ENCODE assay signal across 26 mouse cellular contexts in the genomic region with DNA sequence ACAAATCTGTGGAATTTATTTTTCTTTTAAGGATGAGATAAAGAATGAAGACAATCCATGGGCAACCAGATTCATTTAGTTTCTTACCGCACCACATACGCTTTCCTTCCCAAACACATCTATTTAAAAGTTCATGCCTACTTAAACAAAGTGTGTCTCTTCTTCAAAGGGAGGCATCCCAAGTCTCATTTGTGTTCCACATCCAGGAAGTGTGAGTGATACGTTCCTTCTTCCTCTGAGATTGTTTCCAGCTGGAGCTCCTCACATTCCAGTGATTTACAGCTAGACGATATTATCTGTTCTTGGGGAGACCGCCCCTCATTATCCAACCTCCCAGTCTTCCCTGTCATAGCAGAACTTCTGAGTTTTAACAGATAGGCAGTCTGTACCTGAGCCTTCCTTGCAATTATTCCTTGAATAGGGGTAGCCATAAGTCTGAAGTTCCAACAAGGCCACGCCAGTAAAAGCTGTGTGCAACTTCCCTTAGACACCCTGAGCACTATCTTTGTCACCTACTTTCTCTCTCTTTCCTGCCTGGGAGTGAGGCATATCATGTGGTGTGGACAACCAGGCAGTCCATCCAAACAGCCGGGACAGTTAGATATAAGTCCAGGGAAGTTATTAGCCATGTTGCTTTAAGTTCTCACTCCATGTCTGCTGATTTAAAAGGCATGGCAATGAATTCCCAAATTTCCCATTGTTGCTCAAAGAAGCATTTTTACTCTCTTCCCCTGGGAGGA.
DNase-seq lines count a peak whose midpoint lies in the region; ATAC-seq and TF ChIP-seq lines count a peak whose summit lies in the region.
"Had no signal": no experiment of that assay in that cellular context is flagged by ENCODE, and none has a peak within 500 bp of the region (broad histone marks: within the 10 kb centered on the region; RNA-seq: fewer than 3 reads in every experiment).

No protein-coding gene starts in this region.

- no peak overlapping the region for H3K9ac ChIP-seq in lung, embryonic 14.5 days
- H3K9ac ChIP-seq: forebrain, embryonic 13.5 days; heart, embryonic 12.5 days; heart, embryonic 15.5 days; hindbrain, embryonic 14.5 days had no signal

- no peak overlapping the region for H3K4me3 ChIP-seq in lung, embryonic 14.5 days (ENCODE audit: low read depth, low read length)
- no peak overlapping the region for H3K4me3 ChIP-seq in lung, adult 2 months (replicated peaks; ENCODE audit: extremely low read depth, low read depth, low read length)
- H3K4me3 ChIP-seq in gastrocnemius, adult 2 months = no peak overlapping the region
- H3K4me3 ChIP-seq: forebrain, embryonic 10.5 days; forebrain, embryonic 13.5 days; heart, embryonic 12.5 days; heart, embryonic 15.5 days had no signal

- H3K4me1 ChIP-seq in lung, embryonic 14.5 days (ENCODE audit: insufficient read depth) = no peaks in the 10 kb centered on the region
- no peaks in the 10 kb centered on the region for H3K4me1 ChIP-seq in lung, adult 2 months (ENCODE audit: control insufficient read depth, insufficient read depth, low read length)
- H3K4me1 ChIP-seq: forebrain, embryonic 10.5 days; forebrain, embryonic 13.5 days; heart, embryonic 12.5 days; heart, embryonic 15.5 days had no signal

- DNase-seq in embryo, embryonic 10.5 days (ENCODE audit: low spot score) = peak; percentile 18
- DNase-seq in embryo, embryonic 10 days (ENCODE audit: low spot score) = no peak
- peak; percentile 86 for DNase-seq in lung, embryonic 14.5 days
- DNase-seq in lung, adult 2 months = no peak
- peak; percentile 16 for DNase-seq in lung, postnatal 10 days
- DNase-seq in lung, postnatal 36 days = peak; percentile 47
- DNase-seq in cerebellum, postnatal 10 days = no peak
- DNase-seq in gastrocnemius, adult 2 months = no peak
- DNase-seq: adrenal gland, adult 8-10 months; adrenal gland, postnatal 25 days; cerebellum, adult 11-12 months; cerebellum, adult 8-10 months; cerebellum, postnatal 25 days; gastrocnemius, postnatal 14 days; heart, adult 18-20 months; heart, postnatal 10 days; heart, postnatal 4 days had no signal

- ATAC-seq in lung, embryonic 14.5 days (ENCODE audit: insufficient read depth) = peak; percentile 94
- ATAC-seq: activated CD4-positive, CD25-positive, alpha-beta regulatory T cell, adult 4 months; forebrain, embryonic 13.5 days; forebrain, embryonic 16.5 days; hindbrain, postnatal 0 days; inflammation-experienced regulatory T-cells, adult 6 months had no signal

- no peaks in the 10 kb centered on the region for H3K9me3 ChIP-seq in lung, embryonic 14.5 days (ENCODE audit: low read depth, low read length)
- H3K9me3 ChIP-seq: forebrain, embryonic 10.5 days; forebrain, embryonic 13.5 days; heart, embryonic 12.5 days; heart, embryonic 15.5 days had no signal

- no peak for TF ChIP-seq CTCF in lung, embryonic 14.5 days (IDR thresholded peaks at IDR 0.05; ENCODE audit: low read depth)
- TF ChIP-seq CTCF in lung, adult 2 months (IDR thresholded peaks at IDR 0.05; ENCODE audit: insufficient read depth, low read length) = no peak
- TF ChIP-seq CTCF in gastrocnemius, adult 2 months (IDR thresholded peaks at IDR 0.05) = no peak

- no peaks in the 10 kb centered on the region for H3K27me3 ChIP-seq in lung, embryonic 14.5 days (ENCODE audit: insufficient read depth, low read length)
- H3K27me3 ChIP-seq: forebrain, embryonic 13.5 days; heart, embryonic 12.5 days; heart, embryonic 15.5 days had no signal

- no peak for TF ChIP-seq POLR2A in lung, adult 2 months (IDR thresholded peaks at IDR 0.05; ENCODE audit: borderline replicate concordance, extremely low read depth, low read depth, low read length)

- H3K36me3 ChIP-seq in lung, embryonic 14.5 days (ENCODE audit: insufficient read depth) = no peaks in the 10 kb centered on the region
- H3K36me3 ChIP-seq: forebrain, embryonic 10.5 days; heart, embryonic 12.5 days; heart, embryonic 15.5 days had no signal

- H3K4me2 ChIP-seq in lung, embryonic 14.5 days = no peak overlapping the region
- H3K4me2 ChIP-seq: forebrain, embryonic 13.5 days; heart, embryonic 12.5 days; heart, embryonic 15.5 days; hindbrain, embryonic 14.5 days had no signal

- H3K27ac ChIP-seq in lung, embryonic 14.5 days (ENCODE audit: low read depth) = no peak overlapping the region
- no peak overlapping the region for H3K27ac ChIP-seq in gastrocnemius, adult 2 months
- H3K27ac ChIP-seq: forebrain, embryonic 10.5 days; forebrain, embryonic 13.5 days; heart, embryonic 15.5 days; hindbrain, embryonic 14.5 days; hindbrain, postnatal 0 days had no signal

- intact Hi-C loops in gastrocnemius, adult 2 months (cut with DNase I) = no loop called here

- WGBS in lung, embryonic 14.5 days = 32% methylated on average over 7 of the region's 7 CpGs
- WGBS in lung, adult 2 months = 49% methylated on average over 7 of the region's 7 CpGs

Comparison
In these comparisons a context has a peak if more than half of its experiments do, and no peak if none do; other contexts are left out.
1. DNase-seq: peak in embryo, embryonic 10.5 days (single experiment), lung, embryonic 14.5 days (single experiment), lung, postnatal 10 days (single experiment) and lung, postnatal 36 days (single experiment); none in embryo, embryonic 10 days (single experiment), lung, adult 2 months (single experiment), cerebellum, postnatal 10 days (0 of 2) and gastrocnemius, adult 2 months (single experiment).